Mouse (Mus musculus) forebrain, embryonic 11.5 days (tissue): ENCODE measurements around the gene Dydc2. TPM values are rescaled to one million over a fixed set of nuclear protein-coding genes. Genes with fewer than 3 reads are reported as not detected.

Experiments used
- ATAC-seq: fragments of 200-750 bp; cut with Nextera tagmentation; replicated peaks from 2 replicates; pipeline ENCODE4 v1.8.0; 2017; ENCODE audit warnings: moderate TSS enrichment; ENCODE audit not compliant: low FRiP score
- DNase-seq: peaks from one replicate; pipeline ENCODE4 v3.0.0-alpha.2; 2017; ENCODE audit warnings: low spot score
- H3K27ac ChIP-seq: fragments of 300-500 bp; sonication (generic); 2 replicates; pipeline ENCODE4 v1.5.1; 2014; ENCODE audit warnings: low read depth, low read length
- H3K27me3 ChIP-seq: fragments of 300-500 bp; sonication (generic); 2 replicates; pipeline ENCODE4 v1.6.1; 2014; ENCODE audit warnings: mild to moderate bottlenecking, low read length, mixed read lengths; ENCODE audit not compliant: control insufficient read depth, insufficient read depth
- H3K36me3 ChIP-seq: fragments of 300-500 bp; sonication (generic); 2 replicates; pipeline ENCODE4 v1.6.1; 2014; ENCODE audit warnings: mild to moderate bottlenecking, low read length, moderate library complexity, mixed read lengths; ENCODE audit not compliant: control insufficient read depth, insufficient read depth
- H3K4me1 ChIP-seq: fragments of 300-500 bp; sonication (generic); replicated peaks from 2 replicates; pipeline ENCODE4 v1.6.1; 2014; ENCODE audit warnings: low read length, mixed read lengths; ENCODE audit not compliant: control insufficient read depth, insufficient read depth
- H3K4me2 ChIP-seq: fragments of 300-500 bp; sonication (generic); 2 replicates; pipeline ENCODE4 v1.6.1; 2014; ENCODE audit warnings: low read depth, mild to moderate bottlenecking, low read length, moderate library complexity, mixed read lengths; ENCODE audit not compliant: severe bottlenecking
- H3K4me3 ChIP-seq: fragments of 300-500 bp; sonication (generic); 2 replicates; pipeline ENCODE4 v1.5.1; 2014; ENCODE audit warnings: low read depth, low read length
- H3K9ac ChIP-seq: fragments of 300-500 bp; sonication (generic); 2 replicates; pipeline ENCODE4 v1.6.1; 2014; ENCODE audit warnings: low read length
- H3K9me3 ChIP-seq: fragments of 300-500 bp; sonication (generic); 2 replicates; pipeline ENCODE4 v1.6.1; 2016; ENCODE audit warnings: low read length, mixed read lengths; ENCODE audit not compliant: control insufficient read depth
- WGBS: fragments of 180-500 bp; shearing (Covaris S2); extraction: QIAGEN DNeasy Blood & Tissue Kit; methylation state at CpG from one replicate; pipeline ENCODE4 v1.1.7; 2014; 5-methylcytosine and 5-hydroxymethylcytosine counted together
- polyA plus RNA-seq: library from polyadenylated mRNA; unstranded; fragments of >200 nt; fragmentation: Nextera tagmentation; extraction: Ambion mirVana; gene quantifications from 2 replicates; pipeline ENCODE4 v1.2.1, GENCODE M21; 2014

The Dydc2 gene
- polyA plus RNA-seq, result 0.24 and 0.57 TPM in 2 replicates

DNA sequence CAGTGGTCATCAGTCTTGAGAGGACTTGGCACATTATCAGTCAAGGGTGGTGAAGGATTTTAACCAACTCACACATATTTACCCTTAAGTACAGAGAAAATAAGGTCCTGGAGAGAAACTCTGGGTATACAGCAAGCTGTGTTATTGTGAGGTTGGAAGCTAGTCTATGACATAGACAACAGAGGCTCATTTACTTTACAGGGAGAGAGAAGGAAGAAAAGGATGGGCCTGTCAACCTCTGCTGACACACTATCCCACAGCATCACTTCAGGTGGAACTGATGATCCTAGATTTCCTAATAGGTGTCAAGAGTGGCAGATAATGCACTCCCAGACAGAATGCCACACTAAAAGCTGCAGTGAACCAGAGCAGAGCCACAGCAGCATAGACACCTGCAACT lies at the start of gene Dydc2:
Gene Dydc2, minus strand, starts transcription at position 101 of the 400 bp plus-strand sequence.
- Histone ChIP-seq H3K9me3 (no peaks in the 10 kb centered on the region), H3K4me1 (no peaks in the 10 kb centered on the region), H3K27me3 (no peaks in the 10 kb centered on the region), H3K27ac (no peak within 1 kb of the TSS), H3K9ac (no peak within 1 kb of the TSS), H3K4me3 (no peak within 1 kb of the TSS), H3K36me3 (no peaks in the 10 kb centered on the region), H3K4me2 (no peak within 1 kb of the TSS)
- DNase-seq (no peak), ATAC-seq (no peak)

DNA sequence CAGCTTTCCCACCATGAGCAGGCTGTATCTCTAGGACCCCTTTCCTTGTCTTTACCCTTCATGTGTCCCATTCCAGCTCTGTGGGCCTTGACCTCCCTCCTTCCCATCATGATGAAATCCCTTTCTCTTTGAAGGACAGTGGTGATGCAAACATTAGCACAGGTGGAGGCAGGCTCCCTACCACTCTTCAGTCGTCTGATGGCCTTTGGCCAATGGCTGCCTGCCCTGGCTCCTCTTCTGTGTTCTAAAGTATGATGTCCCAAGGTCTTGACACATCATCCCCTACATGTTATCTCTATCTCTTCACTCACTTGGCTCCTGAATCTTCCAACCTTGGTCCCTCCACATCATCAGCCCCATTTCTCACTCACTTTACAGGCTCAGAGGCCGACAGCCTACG lies 47.3 kb upstream of the Dydc2 start:
- Histone ChIP-seq H3K4me2 (no peak overlapping the region), H3K9ac (no peak overlapping the region), H3K27ac (no peak overlapping the region), H3K27me3 (no peaks in the 10 kb centered on the region), H3K4me3 (no peak overlapping the region), H3K4me1 (no peaks in the 10 kb centered on the region), H3K36me3 (no peaks in the 10 kb centered on the region), H3K9me3 (no peaks in the 10 kb centered on the region)
- ATAC-seq (no peak), DNase-seq (no peak)
- 84% methylated on average over 3 of the region's 3 CpGs for WGBS

DNA sequence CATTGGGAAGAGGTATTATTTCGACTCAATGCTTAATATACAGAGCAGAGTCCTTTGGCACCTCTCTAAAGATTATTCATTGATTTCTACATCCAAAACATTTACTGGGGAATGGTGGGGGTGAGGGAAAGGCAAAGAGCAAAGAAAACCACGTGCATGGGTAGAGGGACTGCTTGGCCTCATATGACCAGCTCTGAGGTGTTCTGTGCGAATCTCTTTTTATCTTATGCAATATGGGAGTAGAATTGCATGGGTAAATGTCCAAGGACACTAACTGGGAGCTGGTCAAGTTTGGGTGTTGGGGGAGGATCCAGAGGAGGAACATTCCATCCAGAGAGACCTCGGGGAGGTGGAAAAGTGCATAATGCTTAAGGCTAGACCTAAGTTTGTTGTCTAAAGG lies 43.9 kb upstream of the Dydc2 start:
- 82% methylated on average over 4 of the region's 4 CpGs for WGBS
- H3K9ac ChIP-seq, result no peak overlapping the region
- H3K4me1 ChIP-seq, result no peaks in the 10 kb centered on the region
- no peak overlapping the region for H3K4me2 ChIP-seq
- no peak overlapping the region for H3K27ac ChIP-seq
- DNase-seq, result no peak
- no peak for ATAC-seq
- no peaks in the 10 kb centered on the region for H3K9me3 ChIP-seq
- H3K27me3 ChIP-seq, result no peaks in the 10 kb centered on the region
- H3K4me3 ChIP-seq, result no peak overlapping the region
- no peaks in the 10 kb centered on the region for H3K36me3 ChIP-seq

DNA sequence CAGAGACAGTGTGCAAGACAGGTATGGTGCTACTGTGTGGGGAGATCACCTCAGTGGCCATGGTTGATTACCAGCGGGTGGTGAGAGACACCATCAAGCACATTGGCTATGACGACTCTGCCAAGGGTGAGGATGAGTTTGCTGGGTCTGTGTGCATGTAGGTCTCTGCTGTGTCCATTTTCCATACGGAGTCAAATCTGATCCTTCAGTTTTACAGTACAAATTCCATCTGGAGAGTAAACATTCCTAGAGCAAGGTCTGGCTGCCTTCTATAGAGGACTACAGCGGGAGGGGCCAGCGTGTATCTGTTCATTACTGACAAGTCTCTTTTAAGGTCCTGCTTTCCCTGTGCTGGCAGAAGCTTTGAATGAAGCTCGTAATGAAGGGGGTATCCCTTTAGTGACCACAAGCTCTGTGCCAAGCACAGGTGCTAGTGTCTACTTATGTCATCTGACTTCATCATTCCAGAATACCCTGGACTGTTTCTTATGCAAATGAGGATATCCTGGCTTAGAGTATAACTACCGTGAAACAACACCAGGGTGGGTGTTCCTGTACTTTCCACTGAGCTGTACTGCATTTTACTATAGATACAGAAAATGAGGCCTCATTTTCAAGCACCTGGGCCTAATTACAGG lies 42.1 kb upstream of the Dydc2 start:
- no peaks in the 10 kb centered on the region for H3K36me3 ChIP-seq
- H3K27me3 ChIP-seq, result no peaks in the 10 kb centered on the region
- H3K9me3 ChIP-seq, result no peaks in the 10 kb centered on the region
- H3K4me3 ChIP-seq, result no peak overlapping the region
- no peak overlapping the region for H3K27ac ChIP-seq
- no peaks in the 10 kb centered on the region for H3K4me1 ChIP-seq
- H3K4me2 ChIP-seq, result no peak overlapping the region
- ATAC-seq (no peak), DNase-seq (no peak)
- H3K9ac ChIP-seq, result no peak overlapping the region
- WGBS, result 88% methylated on average over 7 of the region's 7 CpGs

DNA sequence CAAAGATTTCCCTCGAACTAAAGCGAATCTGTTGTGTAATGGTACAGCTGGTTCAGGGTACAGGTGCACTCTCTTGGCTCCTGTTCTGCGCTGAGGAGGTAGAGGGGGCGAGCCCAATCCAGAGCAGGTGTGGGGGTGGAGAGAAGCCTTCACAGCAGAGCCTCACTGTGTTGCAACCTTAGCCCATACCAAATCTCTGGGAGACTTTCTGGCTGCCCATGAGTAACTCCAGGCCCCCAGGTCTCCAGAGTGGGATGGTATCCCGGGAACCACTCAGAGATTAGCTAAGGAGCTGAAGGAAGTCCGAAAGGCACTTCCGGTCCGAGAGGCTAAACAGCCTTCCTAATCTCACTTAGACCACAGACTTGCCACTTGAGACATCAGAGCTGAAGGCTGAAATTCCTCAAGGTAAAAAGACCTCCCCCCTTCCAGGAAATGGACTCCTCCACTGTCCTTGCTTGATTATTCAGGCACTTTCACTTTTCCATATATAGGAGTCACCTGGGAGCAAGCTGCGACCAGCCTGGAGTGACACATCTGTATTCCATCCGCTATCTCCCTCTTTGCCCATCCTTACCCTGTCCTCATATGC lies 35.9 kb upstream of the Dydc2 start, which contains the start of gene Mat1a:
Gene Mat1a, plus strand, starts transcription at position 183 of the 592 bp plus-strand sequence.
- no peak within 1 kb of the TSS for H3K4me3 ChIP-seq
- H3K4me2 ChIP-seq, result no peak within 1 kb of the TSS
- H3K9ac ChIP-seq, result no peak within 1 kb of the TSS
- H3K27ac ChIP-seq, result no peak within 1 kb of the TSS
- no peaks in the 10 kb centered on the region for H3K9me3 ChIP-seq
- 80% methylated on average over 10 of the region's 10 CpGs for WGBS
- no peaks in the 10 kb centered on the region for H3K27me3 ChIP-seq
- H3K36me3 ChIP-seq, result no peaks in the 10 kb centered on the region
- H3K4me1 ChIP-seq, result no peaks in the 10 kb centered on the region
- DNase-seq (no peak), ATAC-seq (no peak)

DNA sequence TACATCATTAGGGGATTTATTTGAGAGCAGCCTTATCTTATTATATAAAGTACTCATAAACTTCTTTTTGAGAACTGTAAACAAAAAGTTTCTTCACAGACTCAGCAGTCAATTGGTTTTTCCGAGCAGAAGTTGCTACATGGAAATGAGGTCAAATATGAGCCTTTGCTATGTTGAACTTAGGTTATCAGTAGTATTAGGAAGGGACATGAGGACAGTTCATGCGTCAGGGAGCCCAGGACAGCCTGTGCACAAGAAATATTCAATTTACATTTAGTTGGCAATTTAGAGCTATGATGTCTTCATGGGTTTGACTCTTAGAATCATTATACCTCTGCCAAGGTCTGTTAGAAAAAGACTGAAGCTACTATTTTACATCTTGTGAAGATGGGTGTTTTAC lies 33.3 kb upstream of the Dydc2 start:
- Histone ChIP-seq H3K4me1 (no peaks in the 10 kb centered on the region), H3K27ac (no peak overlapping the region), H3K4me3 (no peak overlapping the region), H3K9me3 (no peaks in the 10 kb centered on the region), H3K9ac (no peak overlapping the region), H3K36me3 (no peaks in the 10 kb centered on the region), H3K27me3 (no peaks in the 10 kb centered on the region), H3K4me2 (no peak overlapping the region)
- WGBS, result 86% methylated on average over 2 of the region's 2 CpGs
- ATAC-seq, result no peak
- DNase-seq, result no peak

DNA sequence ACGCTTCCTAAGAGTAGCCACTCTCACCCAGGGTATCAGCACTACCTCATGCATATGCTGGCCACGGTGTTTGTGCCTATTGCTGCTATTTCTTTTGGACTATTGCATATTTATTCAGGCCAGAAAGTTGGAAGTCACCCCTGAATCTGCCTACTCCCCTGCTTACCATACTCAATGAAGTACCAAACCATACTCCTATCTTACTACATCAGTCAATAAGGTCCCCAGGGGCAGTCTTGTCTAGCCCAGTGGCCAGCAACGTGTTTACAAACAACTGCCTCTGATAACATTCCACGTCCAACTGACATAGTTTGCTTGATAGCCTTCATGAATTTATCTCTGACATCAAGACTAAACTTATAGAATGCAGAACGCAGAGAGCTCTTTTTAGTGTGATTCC lies 32.2 kb upstream of the Dydc2 start:
- Histone ChIP-seq H3K36me3 (no peaks in the 10 kb centered on the region), H3K9ac (no peak overlapping the region), H3K27me3 (no peaks in the 10 kb centered on the region), H3K4me3 (no peak overlapping the region), H3K27ac (no peak overlapping the region), H3K4me1 (no peaks in the 10 kb centered on the region), H3K9me3 (no peaks in the 10 kb centered on the region), H3K4me2 (no peak overlapping the region)
- DNase-seq (no peak), ATAC-seq (no peak)
- WGBS, result 86% methylated on average over 5 of the region's 5 CpGs

DNA sequence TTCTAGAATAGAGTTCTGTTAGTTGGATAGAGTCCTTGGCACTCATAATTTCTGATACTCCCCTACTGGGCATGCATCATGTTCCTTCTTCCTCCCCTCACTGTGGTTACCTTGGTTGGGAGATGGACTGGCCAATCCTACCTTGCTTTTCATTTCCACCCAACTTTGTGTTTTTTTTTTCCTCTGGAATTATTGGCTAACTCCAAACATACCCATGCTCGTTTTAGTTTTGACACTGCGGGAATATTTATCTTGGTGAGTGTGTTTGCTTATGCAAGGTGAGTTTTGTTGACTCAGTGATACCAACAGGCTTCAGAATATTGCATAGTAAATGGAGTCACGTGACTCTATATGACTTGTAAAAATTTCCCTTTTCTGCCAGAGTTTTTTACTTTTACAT lies 31.7 kb upstream of the Dydc2 start:
- DNase-seq, result no peak
- no peak overlapping the region for H3K9ac ChIP-seq
- no peak overlapping the region for H3K4me2 ChIP-seq
- WGBS, result 96% methylated on average over 3 of the region's 3 CpGs
- no peaks in the 10 kb centered on the region for H3K27me3 ChIP-seq
- H3K36me3 ChIP-seq, result no peaks in the 10 kb centered on the region
- no peak overlapping the region for H3K4me3 ChIP-seq
- no peaks in the 10 kb centered on the region for H3K9me3 ChIP-seq
- no peak overlapping the region for H3K27ac ChIP-seq
- ATAC-seq, result no peak
- no peaks in the 10 kb centered on the region for H3K4me1 ChIP-seq

DNA sequence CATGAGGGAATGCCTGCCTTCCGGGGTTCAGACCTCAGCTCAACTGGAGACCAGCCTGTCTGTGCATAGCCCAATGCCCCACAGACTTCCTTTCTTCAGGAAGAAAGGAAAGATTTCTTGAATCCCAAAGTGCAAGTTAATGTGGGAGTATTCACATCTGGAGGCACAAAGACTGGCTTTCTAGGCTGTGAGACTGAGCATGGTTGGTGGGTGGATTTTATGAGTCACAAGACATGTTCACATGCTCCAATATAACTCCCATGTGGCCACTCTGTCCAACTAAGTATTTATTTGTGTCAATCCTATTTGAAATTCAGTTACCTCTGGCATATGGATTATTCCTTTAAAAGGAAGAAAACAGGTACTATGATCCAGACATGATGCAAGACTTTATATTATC lies 29.7 kb upstream of the Dydc2 start:
- Histone ChIP-seq H3K4me2 (no peak overlapping the region), H3K4me1 (no peaks in the 10 kb centered on the region), H3K4me3 (no peak overlapping the region), H3K27ac (no peak overlapping the region), H3K9ac (no peak overlapping the region), H3K36me3 (no peaks in the 10 kb centered on the region), H3K9me3 (no peaks in the 10 kb centered on the region), H3K27me3 (no peaks in the 10 kb centered on the region)
- ATAC-seq (no peak), DNase-seq (no peak)
- WGBS, result 73% methylated on average over 1 of the region's 1 CpGs
